Comparison of ENCODE assay signal across 13 mouse cellular contexts in genomic region chr10:7309927-7310326, GRCm38 (mm10).
"Had no signal": no experiment of that assay in that cellular context is flagged by ENCODE, and none has a peak within 500 bp of the region (broad histone marks: within the 10 kb centered on the region; RNA-seq: fewer than 3 reads in every experiment).

No protein-coding gene starts in this region.

- ATAC-seq: liver, embryonic 12.5 days had no signal

- H3K9me3 ChIP-seq: limb, embryonic 15.5 days; liver, embryonic 12.5 days; midbrain, embryonic 10.5 days; neural tube, embryonic 12.5 days had no signal

- H3K9ac ChIP-seq: limb, embryonic 15.5 days; liver, embryonic 12.5 days; lung, embryonic 14.5 days; neural tube, embryonic 12.5 days had no signal

- H3K4me2 ChIP-seq: limb, embryonic 15.5 days; liver, embryonic 12.5 days; lung, embryonic 14.5 days; neural tube, embryonic 12.5 days had no signal

- H3K27ac ChIP-seq: left cerebral cortex, adult 2 months; limb, embryonic 15.5 days; liver, embryonic 12.5 days; midbrain, embryonic 10.5 days; neural tube, embryonic 12.5 days had no signal

- DNase-seq: kidney, postnatal 25 days; lung, embryonic 14.5 days; lung, postnatal 10 days; lung, postnatal 4 days; midbrain, embryonic 14.5 days; retina, postnatal 1 day; right cerebral cortex, postnatal 25 days; thymus, postnatal 36 days had no signal

- H3K27me3 ChIP-seq: limb, embryonic 15.5 days; liver, embryonic 12.5 days; neural tube, embryonic 12.5 days had no signal

- H3K4me3 ChIP-seq: left cerebral cortex, adult 2 months; limb, embryonic 15.5 days; liver, embryonic 12.5 days; midbrain, embryonic 10.5 days; neural tube, embryonic 12.5 days had no signal

- H3K4me1 ChIP-seq: limb, embryonic 15.5 days; liver, embryonic 12.5 days; midbrain, embryonic 10.5 days; neural tube, embryonic 12.5 days had no signal

- H3K36me3 ChIP-seq: limb, embryonic 15.5 days; liver, embryonic 12.5 days; midbrain, embryonic 10.5 days; neural tube, embryonic 12.5 days had no signal
